Mouse (Mus musculus) neural tube, embryonic 15.5 days (tissue): ENCODE measurements around the gene Gm5800. TPM values are rescaled to one million over a fixed set of nuclear protein-coding genes. Genes with fewer than 3 reads are reported as not detected.
"Not testable (repeated sequence)": the region's sequence is repeated elsewhere in the genome, so short reads cannot be mapped to it uniquely, and the experiment has no call there.

ENCODE experiments used
- ATAC-seq: fragments of 200-750 bp; cut with Nextera tagmentation; 2 replicates; pipeline ENCODE4 v1.8.0; 2017; ENCODE audit warnings: mild to moderate bottlenecking, moderate TSS enrichment, moderate library complexity; ENCODE audit not compliant: low FRiP score
- H3K27ac ChIP-seq: fragments of 300-500 bp; sonication (generic); replicated peaks from 2 replicates; pipeline ENCODE4 v1.5.1; 2015; ENCODE audit warnings: mild to moderate bottlenecking, inconsistent platforms
- H3K27me3 ChIP-seq: fragments of 300-500 bp; sonication (generic); replicated peaks from 2 replicates; pipeline ENCODE4 v1.6.1; 2015; ENCODE audit warnings: inconsistent platforms
- H3K36me3 ChIP-seq: fragments of 300-500 bp; sonication (generic); 2 replicates; pipeline ENCODE4 v1.6.1; 2015; ENCODE audit warnings: inconsistent platforms
- H3K4me1 ChIP-seq: fragments of 300-500 bp; sonication (generic); 2 replicates; pipeline ENCODE4 v1.6.1; 2015; ENCODE audit warnings: inconsistent platforms
- H3K4me2 ChIP-seq: fragments of 300-500 bp; sonication (generic); 2 replicates; pipeline ENCODE4 v1.6.1; 2015; ENCODE audit warnings: inconsistent platforms, mild to moderate bottlenecking, moderate library complexity
- H3K4me3 ChIP-seq: fragments of 300-500 bp; sonication (generic); replicated peaks from 2 replicates; pipeline ENCODE4 v1.5.1; 2015; ENCODE audit warnings: mild to moderate bottlenecking, inconsistent platforms
- H3K9ac ChIP-seq: fragments of 300-500 bp; sonication (generic); replicated peaks from 2 replicates; pipeline ENCODE4 v1.6.1; 2015; ENCODE audit warnings: mild to moderate bottlenecking, inconsistent platforms
- H3K9me3 ChIP-seq: fragments of 300-500 bp; sonication (generic); replicated peaks from 2 replicates; pipeline ENCODE4 v1.6.1; 2016; ENCODE audit warnings: inconsistent platforms
- WGBS: fragments of 180-500 bp; shearing (Covaris S2); methylation state at CpG from one replicate; pipeline ENCODE4 v1.1.7; 2015; ENCODE audit warnings: mixed read lengths; 5-methylcytosine and 5-hydroxymethylcytosine counted together
- polyA plus RNA-seq: library from polyadenylated mRNA; unstranded; fragments of >200 nt; fragmentation: Nextera tagmentation; extraction: Ambion mirVana; gene quantifications from 2 replicates; pipeline ENCODE4 v1.2.1, GENCODE M21; 2015

Gm5800 gene
- polyA plus RNA-seq, result not detected in 2 replicates

DNA sequence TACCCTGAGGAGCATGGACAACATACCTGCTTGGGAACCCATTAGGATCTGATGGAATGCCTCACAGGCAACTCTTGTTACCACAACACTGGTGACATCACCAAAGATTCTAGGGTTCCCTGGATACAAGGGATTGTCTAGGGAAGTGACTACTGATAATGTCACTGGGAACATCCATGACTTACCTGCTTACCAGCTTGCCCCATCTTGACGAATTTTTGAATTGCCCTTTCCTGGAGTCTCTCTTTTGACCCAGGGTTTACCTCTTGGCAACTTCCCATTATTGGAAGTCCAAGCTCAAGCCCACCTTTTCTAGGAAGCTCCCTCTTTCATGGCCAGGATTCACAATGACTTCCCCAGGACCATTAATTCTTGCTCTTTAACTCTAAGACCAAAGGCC lies at the start of gene Gm5800:
TSS of gene Gm5800 (minus strand) at position 101 of the 400 bp plus-strand sequence.
- no peak within 1 kb of the TSS for H3K9ac ChIP-seq
- no peaks in the 10 kb centered on the region for H3K27me3 ChIP-seq
- H3K27ac ChIP-seq, result no peak within 1 kb of the TSS
- H3K4me1 ChIP-seq, result no peaks in the 10 kb centered on the region
- no peak within 1 kb of the TSS for H3K4me2 ChIP-seq
- H3K9me3 ChIP-seq, result no peaks in the 10 kb centered on the region
- 68% methylated on average over 1 of the region's 1 CpGs for WGBS
- ATAC-seq, result no peak
- H3K4me3 ChIP-seq, result no peak within 1 kb of the TSS
- H3K36me3 ChIP-seq, result no peaks in the 10 kb centered on the region

- Histone ChIP-seq H3K27me3 (no peaks in the 10 kb centered on the region), H3K4me3 (no peak overlapping the region), H3K27ac (no peak overlapping the region), H3K36me3 (no peaks in the 10 kb centered on the region), H3K4me2 (no peak overlapping the region), H3K4me1 (no peaks in the 10 kb centered on the region), H3K9ac (no peak overlapping the region), H3K9me3 (no peaks in the 10 kb centered on the region)
- no peak for ATAC-seq
- WGBS, result 76% methylated on average over 2 of the region's 2 CpGs
Measured at GRCm38 (mm10) chr14:51755944-51756343, 39.0 kb upstream of the Gm5800 start.

- H3K9ac ChIP-seq, result 0 out of 2 replicates have a peak overlapping the region, but pooled peaks have one; percentile 10
- ATAC-seq, result peak; percentile 28; the same call in 1 of the 2 replicates
- no peaks in the 10 kb centered on the region for H3K9me3 ChIP-seq
- under 1% methylated on average over 42 of the region's 42 CpGs for WGBS
- H3K4me3 ChIP-seq, result peak overlapping the region; percentile 38
- peak overlapping the region; percentile 71 for H3K4me2 ChIP-seq
- peaks cover 23% of the 10 kb centered on the region for H3K4me1 ChIP-seq
- H3K27ac ChIP-seq, result no peak overlapping the region
- H3K36me3 ChIP-seq, result no peaks in the 10 kb centered on the region
- H3K27me3 ChIP-seq, result peaks cover 51% of the 10 kb centered on the region
Measured at GRCm38 (mm10) chr14:51740347-51741170, 23.6 kb upstream of the Gm5800 start.

DNA sequence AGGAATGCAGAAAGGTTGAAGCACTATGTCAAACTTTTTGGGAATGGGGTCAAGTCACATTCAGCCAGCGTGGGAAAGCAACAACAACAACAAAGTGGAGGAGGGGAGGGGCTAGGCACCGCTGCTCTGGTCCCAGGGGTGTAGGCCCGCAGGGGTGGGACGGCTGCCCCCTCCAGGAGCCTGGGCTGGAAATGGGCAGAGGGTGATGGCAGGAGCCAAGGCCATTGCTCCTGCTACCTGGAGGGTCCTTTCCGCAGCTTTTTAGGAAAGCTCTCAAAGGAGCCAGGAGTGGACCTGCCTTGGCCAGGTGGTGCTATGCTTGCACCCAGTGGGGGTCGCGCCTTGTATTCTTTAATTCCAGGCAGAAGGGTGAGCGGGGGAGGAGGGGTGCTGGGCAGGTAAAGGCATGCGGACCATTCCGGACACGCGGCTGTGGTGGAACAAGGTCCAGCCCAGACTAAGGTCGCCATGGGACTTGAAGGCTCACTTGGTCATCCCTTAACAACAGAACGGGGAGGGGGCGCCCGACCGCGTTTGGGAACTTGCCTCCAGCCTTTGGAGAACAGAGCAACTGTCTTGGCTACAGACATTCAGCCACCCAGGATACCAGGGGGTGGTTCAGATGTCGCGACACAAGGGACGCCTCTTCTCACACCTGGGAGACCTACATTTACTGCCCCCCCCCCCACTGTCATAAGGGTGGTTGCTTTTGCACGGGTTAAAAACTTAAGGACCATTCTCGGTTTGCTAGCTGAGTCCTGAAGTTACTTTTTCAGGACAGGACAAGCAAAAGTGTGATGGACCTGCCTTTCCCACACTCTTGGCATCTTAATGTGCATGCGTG lies 22.4 kb upstream of the Gm5800 start:
- WGBS, result 2% methylated on average over 24 of the region's 24 CpGs
- H3K27me3 ChIP-seq, result peaks cover 51% of the 10 kb centered on the region
- peak overlapping the region; percentile 71 for H3K4me2 ChIP-seq
- H3K27ac ChIP-seq, result no peak overlapping the region
- no peaks in the 10 kb centered on the region for H3K36me3 ChIP-seq
- H3K4me1 ChIP-seq, result peaks cover 23% of the 10 kb centered on the region
- ATAC-seq, result no peak
- H3K9ac ChIP-seq, result no peak overlapping the region
- peak overlapping the region; percentile 32 for H3K4me3 ChIP-seq
- no peaks in the 10 kb centered on the region for H3K9me3 ChIP-seq

GRCm38 (mm10) chr14:51738411-51739149 lies 21.6 kb upstream of the Gm5800 start:
- peak overlapping the region; percentile 32 for H3K4me3 ChIP-seq
- ATAC-seq, result no peak
- peaks cover 51% of the 10 kb centered on the region for H3K27me3 ChIP-seq
- 2% methylated on average over 29 of the region's 29 CpGs for WGBS
- no peak overlapping the region for H3K27ac ChIP-seq
- H3K9ac ChIP-seq, result no peak overlapping the region
- peak overlapping the region; percentile 62 for H3K4me2 ChIP-seq
- H3K4me1 ChIP-seq, result peaks cover 23% of the 10 kb centered on the region
- H3K36me3 ChIP-seq, result no peaks in the 10 kb centered on the region
- no peaks in the 10 kb centered on the region for H3K9me3 ChIP-seq

DNA sequence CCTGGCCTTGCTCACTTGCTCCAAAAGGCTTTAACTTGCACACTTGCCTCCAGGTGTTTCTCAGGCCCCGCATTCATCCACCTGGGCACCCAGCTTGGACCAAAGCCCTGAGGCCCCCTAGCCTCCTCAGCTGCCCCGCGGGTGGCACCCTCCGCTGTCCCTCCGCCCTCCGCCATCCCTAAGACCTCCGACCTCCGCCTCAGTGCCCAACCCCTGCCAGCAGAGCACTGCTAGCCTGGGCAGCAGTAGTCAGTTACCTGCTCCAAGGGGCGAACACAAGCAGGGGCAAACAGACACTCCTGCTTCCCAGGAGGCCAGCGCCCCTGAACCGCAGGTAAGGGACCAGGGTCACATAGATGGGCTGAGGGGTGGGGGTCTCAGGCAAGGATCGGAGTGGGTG lies 21.0 kb upstream of the Gm5800 start:
- Histone ChIP-seq H3K4me3 (no peak overlapping the region), H3K4me1 (peaks cover 23% of the 10 kb centered on the region), H3K9ac (no peak overlapping the region), H3K27ac (no peak overlapping the region), H3K36me3 (no peaks in the 10 kb centered on the region), H3K9me3 (no peaks in the 10 kb centered on the region), H3K4me2 (no peak overlapping the region), H3K27me3 (peaks cover 51% of the 10 kb centered on the region)
- whole genome bisulfite sequencing, result 18% methylated on average over 12 of the region's 12 CpGs
- ATAC-seq, result no peak

GRCm38 (mm10) chr14:51695368-51695767 lies 21.6 kb downstream of the Gm5800 start, which contains the start of gene Gm17079:
Gene Gm17079, minus strand, starts transcription at chr14:51695468.
- not testable (repeated sequence) for H3K4me2 ChIP-seq, H3K27ac ChIP-seq, H3K36me3 ChIP-seq, ATAC-seq, H3K4me3 ChIP-seq, H3K9ac ChIP-seq, H3K27me3 ChIP-seq, H3K4me1 ChIP-seq, H3K9me3 ChIP-seq
- WGBS, result 92% methylated on average over 2 of the region's 2 CpGs

GRCm38 (mm10) chr14:51677269-51677668 lies 39.7 kb downstream of the Gm5800 start:
- Histone ChIP-seq H3K27ac (no peak overlapping the region), H3K9me3 (no peaks in the 10 kb centered on the region), H3K27me3 (no peaks in the 10 kb centered on the region), H3K4me1 (no peaks in the 10 kb centered on the region), H3K4me3 (no peak overlapping the region), H3K9ac (no peak overlapping the region), H3K36me3 (no peaks in the 10 kb centered on the region), H3K4me2 (no peak overlapping the region)
- WGBS, result 94% methylated on average over 5 of the region's 5 CpGs
- ATAC-seq, result no peak

Other genes with a start within 250 kb of the Gm5800 start
- gene Gm5622, start 164.4 kb downstream of the Gm5800 start, polyA plus RNA-seq, result not detected in 2 replicates
- not detected in 2 replicates for gene Gm17175, start 143.1 kb downstream of the Gm5800 start, polyA plus RNA-seq
- not detected in 2 replicates for gene Gm17174, start 125.0 kb downstream of the Gm5800 start, polyA plus RNA-seq
- gene Gm17078, start 105.9 kb downstream of the Gm5800 start, polyA plus RNA-seq, result not detected in 2 replicates
- not detected in 2 replicates for gene Gm4181, start 81.5 kb downstream of the Gm5800 start, polyA plus RNA-seq
- not detected in 2 replicates for gene Gm17079, start 21.7 kb downstream of the Gm5800 start, polyA plus RNA-seq
- 0.27 TPM in 1 of 2 replicates, not detected in the other for gene Ang4, start 56.4 kb upstream of the Gm5800 start, polyA plus RNA-seq
- not detected in 2 replicates for gene AY358078, start 82.9 kb upstream of the Gm5800 start, polyA plus RNA-seq
- gene Ear6, start 136.5 kb upstream of the Gm5800 start, polyA plus RNA-seq, result 0.42 TPM in 1 of 2 replicates, not detected in the other
- gene Mettl17, start 167.7 kb upstream of the Gm5800 start, polyA plus RNA-seq, result 83.5 and 90.9 TPM in 2 replicates
- 1.5 and 2.0 TPM in 2 replicates for gene Slc39a2, start 175.7 kb upstream of the Gm5800 start, polyA plus RNA-seq
- gene Ndrg2, start 197.0 kb upstream of the Gm5800 start, polyA plus RNA-seq, result 268 and 281 TPM in 2 replicates
- not detected in 2 replicates for gene Tppp2, start 201.2 kb upstream of the Gm5800 start, polyA plus RNA-seq
- gene Rnase13, start 205.6 kb upstream of the Gm5800 start, polyA plus RNA-seq, result not detected in 2 replicates